Mouse (Mus musculus) fibroblast of lung, adult 2 months (primary cell): ENCODE results near the gene Gm21454.
"Not testable (repeated sequence)": the region's sequence is repeated elsewhere in the genome, so short reads cannot be mapped to it uniquely, and the experiment has no call there.

Source experiments
- DNase-seq: peaks from one replicate; pipeline ENCODE4 v3.0.0-alpha.2; 2011; ENCODE audit warnings: low read depth

The Gm21454 gene

DNA sequence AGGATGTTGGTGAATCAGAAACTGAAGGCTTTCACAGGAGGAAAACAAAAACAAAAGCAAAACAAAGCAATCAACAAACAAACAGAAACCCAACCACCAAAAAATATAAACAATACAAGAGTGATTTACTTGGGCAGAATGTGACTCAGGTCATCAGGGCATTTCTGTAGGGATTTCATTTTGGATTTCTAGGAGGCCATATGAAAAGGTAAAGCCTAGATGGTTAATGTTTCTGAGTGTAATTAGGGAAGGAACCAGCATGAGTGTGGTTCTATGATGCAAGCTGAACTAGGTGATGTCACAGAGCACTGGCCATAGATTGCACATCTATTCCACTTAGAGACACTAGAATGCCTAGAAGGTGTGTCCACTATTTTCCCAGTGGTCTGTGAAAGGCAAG is at the start of gene Gm21454, which contains the start of gene Gm21440:
Gm21454 (plus strand) TSS at position 352 of the 400 bp plus-strand sequence.
Gm21440 (plus strand) TSS at position 301 of the 400 bp plus-strand sequence.
- DNase-seq: not testable (repeated sequence)

DNA sequence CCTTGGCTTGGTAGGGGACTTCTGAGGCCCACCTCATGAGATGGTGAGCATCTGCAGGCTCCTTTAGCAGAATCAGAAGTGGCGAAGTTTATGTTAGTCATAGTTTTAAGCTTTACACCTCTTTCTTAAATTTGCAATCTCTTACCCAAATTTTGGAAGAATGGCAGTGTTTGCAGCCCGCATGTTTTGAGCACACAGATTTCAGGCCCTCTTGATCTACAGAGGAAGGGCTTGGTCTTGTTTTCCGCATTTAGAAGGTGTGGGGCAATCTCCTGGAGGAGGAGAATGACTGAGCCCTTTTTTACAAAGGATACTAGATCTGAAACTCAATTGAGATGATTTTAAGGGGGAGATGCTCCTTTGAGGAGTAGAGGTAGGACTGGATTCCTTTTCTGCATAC is 28.4 kb upstream of the Gm21454 start, which contains the start of gene Gm21828:
Gm21828 (minus strand) TSS at position 101 of the 400 bp plus-strand sequence.
- DNase-seq: not testable (repeated sequence)

DNA sequence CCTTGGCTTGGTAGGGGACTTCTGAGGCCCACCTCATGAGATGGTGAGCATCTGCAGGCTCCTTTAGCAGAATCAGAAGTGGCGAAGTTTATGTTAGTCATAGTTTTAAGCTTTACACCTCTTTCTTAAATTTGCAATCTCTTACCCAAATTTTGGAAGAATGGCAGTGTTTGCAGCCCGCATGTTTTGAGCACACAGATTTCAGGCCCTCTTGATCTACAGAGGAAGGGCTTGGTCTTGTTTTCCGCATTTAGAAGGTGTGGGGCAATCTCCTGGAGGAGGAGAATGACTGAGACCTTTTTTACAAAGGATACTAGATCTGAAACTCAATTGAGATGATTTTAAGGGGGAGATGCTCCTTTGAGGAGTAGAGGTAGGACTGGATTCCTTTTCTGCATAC is 96.7 kb downstream of the Gm21454 start, which contains the start of gene Gm21725:
Gm21725 (minus strand) TSS at position 101 of the 400 bp plus-strand sequence.
- not testable (repeated sequence) for DNase-seq
